Mouse (Mus musculus) testis, adult 2 months (tissue): ENCODE measurements around the gene Ccdc141.

ENCODE experiments used
- CTCF ChIP-seq: fragments of 200-500 bp; IDR thresholded peaks from 2 replicates; pipeline ENCODE4 v1.5.1; 2012; ENCODE audit warnings: low read depth, mild to moderate bottlenecking, inconsistent platforms, low read length, moderate library complexity; ENCODE audit not compliant: control insufficient read depth, insufficient read depth, insufficient replicate concordance
- POLR2A ChIP-seq: fragments of 200-500 bp; IDR thresholded peaks from 2 replicates; pipeline ENCODE4 v1.6.1; 2012; ENCODE audit warnings: low read depth, mild to moderate bottlenecking, inconsistent platforms, low read length, moderate library complexity; ENCODE audit not compliant: control insufficient read depth

DNA sequence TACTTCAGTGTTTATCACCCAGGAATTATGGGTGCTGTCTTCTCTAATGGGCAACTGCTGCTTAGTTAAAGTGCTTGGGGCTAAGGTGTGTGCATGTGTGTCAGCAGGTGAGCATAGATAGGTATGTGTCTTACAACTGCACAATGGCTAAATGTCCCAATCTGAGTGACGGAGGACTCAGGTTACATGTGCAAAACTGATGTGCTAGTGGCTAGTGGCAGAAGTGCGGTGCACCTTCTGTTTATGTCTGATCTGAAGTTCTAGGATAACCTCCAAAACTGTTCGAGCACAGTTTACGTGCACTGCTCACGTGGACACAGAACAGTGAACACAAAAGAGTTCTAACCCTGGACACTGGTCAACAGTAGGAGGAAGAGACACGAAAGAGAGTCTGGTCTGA is 203.9 kb downstream of the Ccdc141 start:
- TF ChIP-seq CTCF (no peak), POLR2A (no peak)
